In genomic region chr1:168964467-168964904, GRCm38 (mm10) we compare ENCODE assay signal across 13 mouse cellular contexts.
A peak's percentile ranks its signal among the peaks of the same experiment; 100 is the strongest.
DNase-seq lines count a peak whose midpoint lies in the region; ATAC-seq lines count a peak whose summit lies in the region.
"Had no signal": no experiment of that assay in that cellular context is flagged by ENCODE, and none has a peak within 500 bp of the region (broad histone marks: within the 10 kb centered on the region; RNA-seq: fewer than 3 reads in every experiment).

No protein-coding gene starts in this region.

- H3K4me3 ChIP-seq in neural tube, embryonic 15.5 days (replicated peaks): no peak overlapping the region
- no peak overlapping the region for H3K4me3 ChIP-seq in forebrain, embryonic 13.5 days
- H3K4me3 ChIP-seq in limb, embryonic 10.5 days: no peak overlapping the region
- no peak overlapping the region for H3K4me3 ChIP-seq in neural tube, embryonic 12.5 days
- H3K4me3 ChIP-seq: liver, embryonic 12.5 days had no signal

- no peaks in the 10 kb centered on the region for H3K9me3 ChIP-seq in neural tube, embryonic 15.5 days (replicated peaks)
- no peaks in the 10 kb centered on the region for H3K9me3 ChIP-seq in forebrain, embryonic 13.5 days (replicated peaks)
- no peaks in the 10 kb centered on the region for H3K9me3 ChIP-seq in limb, embryonic 10.5 days (replicated peaks)
- H3K9me3 ChIP-seq in neural tube, embryonic 12.5 days: no peaks in the 10 kb centered on the region
- H3K9me3 ChIP-seq: liver, embryonic 12.5 days had no signal

- H3K27ac ChIP-seq in neural tube, embryonic 15.5 days (replicated peaks): no peak overlapping the region
- no peak overlapping the region for H3K27ac ChIP-seq in forebrain, embryonic 13.5 days
- H3K27ac ChIP-seq in limb, embryonic 10.5 days: peak overlapping the region; percentile 69
- H3K27ac ChIP-seq in neural tube, embryonic 12.5 days: no peak overlapping the region
- H3K27ac ChIP-seq: liver, embryonic 12.5 days had no signal

- peak; percentile 42 for DNase-seq in neural tube, embryonic 10.5 days (ENCODE audit: extremely low spot score, low spot score)
- DNase-seq in limb, embryonic 10.5 days (ENCODE audit: low spot score): peak; percentile 59
- DNase-seq in kidney, postnatal 36 days: no peak
- no peak for DNase-seq in lung, postnatal 25 days (ENCODE audit: low spot score)
- DNase-seq: adrenal gland, postnatal 25 days; cerebellum, postnatal 10 days; kidney, adult 18-20 months; layer of hippocampus, adult 9-11 months had no signal

- WGBS in neural tube, embryonic 15.5 days: 33% methylated on average over 6 of the region's 6 CpGs
- 7% methylated on average over 6 of the region's 6 CpGs for WGBS in forebrain, embryonic 13.5 days
- 50% methylated on average over 6 of the region's 6 CpGs for WGBS in limb, embryonic 10.5 days
- WGBS in neural tube, embryonic 12.5 days: 27% methylated on average over 6 of the region's 6 CpGs

- H3K27me3 ChIP-seq in neural tube, embryonic 15.5 days (replicated peaks): no peaks in the 10 kb centered on the region
- no peaks in the 10 kb centered on the region for H3K27me3 ChIP-seq in forebrain, embryonic 13.5 days
- H3K27me3 ChIP-seq in limb, embryonic 10.5 days (ENCODE audit: low read depth, poor library complexity, severe bottlenecking): no peaks in the 10 kb centered on the region
- no peaks in the 10 kb centered on the region for H3K27me3 ChIP-seq in neural tube, embryonic 12.5 days (replicated peaks)
- H3K27me3 ChIP-seq: liver, embryonic 12.5 days had no signal

- no peak for ATAC-seq in neural tube, embryonic 15.5 days (ENCODE audit: low FRiP score)
- ATAC-seq in forebrain, embryonic 13.5 days: peak; percentile 45; the same call in 1 of the 2 replicates
- 0 out of 2 replicates have a peak, but pooled peaks have one; percentile 53 for ATAC-seq in neural tube, embryonic 12.5 days (ENCODE audit: low FRiP score, low read depth)
- ATAC-seq in granulocyte monocyte progenitor cell, adult 5-6 weeks (replicated peaks; ENCODE audit: poor library complexity, severe bottlenecking): no peak
- ATAC-seq: liver, embryonic 12.5 days had no signal

- no peak overlapping the region for H3K9ac ChIP-seq in neural tube, embryonic 15.5 days (replicated peaks)
- H3K9ac ChIP-seq in forebrain, embryonic 13.5 days: no peak overlapping the region
- H3K9ac ChIP-seq in neural tube, embryonic 12.5 days: no peak overlapping the region
- H3K9ac ChIP-seq: liver, embryonic 12.5 days had no signal

- no peaks in the 10 kb centered on the region for H3K36me3 ChIP-seq in neural tube, embryonic 15.5 days
- no peaks in the 10 kb centered on the region for H3K36me3 ChIP-seq in forebrain, embryonic 13.5 days (ENCODE audit: poor library complexity, severe bottlenecking)
- H3K36me3 ChIP-seq in limb, embryonic 10.5 days: no peaks in the 10 kb centered on the region
- H3K36me3 ChIP-seq in neural tube, embryonic 12.5 days: no peaks in the 10 kb centered on the region
- H3K36me3 ChIP-seq: liver, embryonic 12.5 days had no signal

- H3K4me1 ChIP-seq in neural tube, embryonic 15.5 days: peaks cover 7% of the 10 kb centered on the region
- peaks cover 11% of the 10 kb centered on the region for H3K4me1 ChIP-seq in forebrain, embryonic 13.5 days
- H3K4me1 ChIP-seq in limb, embryonic 10.5 days: peaks cover 18% of the 10 kb centered on the region
- H3K4me1 ChIP-seq in neural tube, embryonic 12.5 days: peaks cover 8% of the 10 kb centered on the region
- H3K4me1 ChIP-seq: liver, embryonic 12.5 days had no signal

- H3K4me2 ChIP-seq in neural tube, embryonic 15.5 days: no peak overlapping the region
- H3K4me2 ChIP-seq in forebrain, embryonic 13.5 days: no peak overlapping the region
- H3K4me2 ChIP-seq in neural tube, embryonic 12.5 days (replicated peaks): no peak overlapping the region
- H3K4me2 ChIP-seq: liver, embryonic 12.5 days had no signal

Comparison
In these comparisons a context has a peak if more than half of its experiments do, and no peak if none do; other contexts are left out.
1. ATAC-seq: peak in forebrain, embryonic 13.5 days (single experiment) and neural tube, embryonic 12.5 days (single experiment); none in neural tube, embryonic 15.5 days (single experiment) and granulocyte monocyte progenitor cell, adult 5-6 weeks (single experiment).
2. DNase-seq: peak in neural tube, embryonic 10.5 days (single experiment) and limb, embryonic 10.5 days (single experiment); none in kidney, postnatal 36 days (0 of 2) and lung, postnatal 25 days (single experiment).